Mouse (Mus musculus): Measurements from ENCODE around the gene Lsg1.

GRCm38 (mm10) chr16:30528386-30528785 is 59.0 kb downstream of the Lsg1 start:
- TF ChIP-seq POLR2A (IDR thresholded peaks at IDR 0.05; ENCODE audit: control insufficient read depth in 1 of 2, insufficient read depth in 1 of 2, low read depth in 1 of 2, low read length in 2 of 2, poor library complexity in 1 of 2) (no peak), CHD2 (IDR thresholded peaks at IDR 0.05; ENCODE audit: low read length) (no peak), MYC (IDR thresholded peaks at IDR 0.05; ENCODE audit: low read depth, low read length) (no peak), CTCF (IDR thresholded peaks at IDR 0.05 in 2 of 3, conservative IDR thresholded peaks at IDR 0.05 in 1 of 3; ENCODE audit: control insufficient read depth in 1 of 3, insufficient read depth in 1 of 3, low read depth in 2 of 3, low read length in 3 of 3, poor library complexity in 1 of 3, severe bottlenecking in 1 of 3) (no peak), KAT2A (conservative IDR thresholded peaks at IDR 0.05; ENCODE audit: low read depth, low read length) (no peak), TCF12 (IDR thresholded peaks at IDR 0.05; ENCODE audit: low read depth, low read length) (no peak), JUND (IDR thresholded peaks at IDR 0.05; ENCODE audit: low read depth, low read length) (no peak), E2F4 (IDR thresholded peaks at IDR 0.05; ENCODE audit: borderline replicate concordance, low read depth, low read length) (no peak), GATA1 (IDR thresholded peaks at IDR 0.05; ENCODE audit: low read depth, low read length) (no peak), ZC3H11A (IDR thresholded peaks at IDR 0.05; ENCODE audit: low read depth, low read length) (no peak), EP300 (IDR thresholded peaks at IDR 0.05; ENCODE audit: low read depth in 1 of 2, low read length in 2 of 2) (no peak), UBTF (IDR thresholded peaks at IDR 0.05; ENCODE audit: borderline replicate concordance, insufficient read depth, low read depth, low read length) (no peak), RAD21 (IDR thresholded peaks at IDR 0.05; ENCODE audit: low read depth, low read length) (no peak)
